Mouse (Mus musculus) gastrocnemius, postnatal 4 days (tissue): ENCODE measurements around the gene Rpl22. TPM values are rescaled to one million over a fixed set of nuclear protein-coding genes. Genes with fewer than 3 reads are reported as not detected.
A peak's percentile ranks its signal among the peaks of the same experiment; 100 is the strongest.

Source experiments
- DNase-seq, 2 experiments: peaks; one replicate each; pipeline ENCODE4 v3.0.0; 2021 to 2022; ENCODE audit warnings: low spot score in 2 of 2, mixed read lengths in 2 of 2
- long read RNA-seq, 2 experiments: library from polyadenylated mRNA; stranded (forward); transcript quantifications; one replicate each; pipeline ENCODE4 v2.0.0; 2021
- total RNA-seq, 2 experiments: library from RNA; stranded (reverse); gene quantifications; 2 replicates each; pipeline ENCODE4 v1.2.3; 2021

Rpl22 gene
- 100 to 1,000 TPM; 405 to 428 TPM for total RNA-seq
- long read RNA-seq, experiment 1, transcript Rpl22-205 (4 exons, 581 nt), result major isoform, 84 of 110 reads
- long read RNA-seq, experiment 1, partial matches to known transcripts, result 10 of 110 reads
- long read RNA-seq, experiment 1, other reads (novel, unspliced or antisense), result 16 of 110 reads
- long read RNA-seq, experiment 2, transcript Rpl22-205 (4 exons, 581 nt), result major isoform, 86 of 118 reads
- long read RNA-seq, experiment 2, partial matches to known transcripts, result 7 of 118 reads
- long read RNA-seq, experiment 2, other reads (novel, unspliced or antisense), result 25 of 118 reads

DNA sequence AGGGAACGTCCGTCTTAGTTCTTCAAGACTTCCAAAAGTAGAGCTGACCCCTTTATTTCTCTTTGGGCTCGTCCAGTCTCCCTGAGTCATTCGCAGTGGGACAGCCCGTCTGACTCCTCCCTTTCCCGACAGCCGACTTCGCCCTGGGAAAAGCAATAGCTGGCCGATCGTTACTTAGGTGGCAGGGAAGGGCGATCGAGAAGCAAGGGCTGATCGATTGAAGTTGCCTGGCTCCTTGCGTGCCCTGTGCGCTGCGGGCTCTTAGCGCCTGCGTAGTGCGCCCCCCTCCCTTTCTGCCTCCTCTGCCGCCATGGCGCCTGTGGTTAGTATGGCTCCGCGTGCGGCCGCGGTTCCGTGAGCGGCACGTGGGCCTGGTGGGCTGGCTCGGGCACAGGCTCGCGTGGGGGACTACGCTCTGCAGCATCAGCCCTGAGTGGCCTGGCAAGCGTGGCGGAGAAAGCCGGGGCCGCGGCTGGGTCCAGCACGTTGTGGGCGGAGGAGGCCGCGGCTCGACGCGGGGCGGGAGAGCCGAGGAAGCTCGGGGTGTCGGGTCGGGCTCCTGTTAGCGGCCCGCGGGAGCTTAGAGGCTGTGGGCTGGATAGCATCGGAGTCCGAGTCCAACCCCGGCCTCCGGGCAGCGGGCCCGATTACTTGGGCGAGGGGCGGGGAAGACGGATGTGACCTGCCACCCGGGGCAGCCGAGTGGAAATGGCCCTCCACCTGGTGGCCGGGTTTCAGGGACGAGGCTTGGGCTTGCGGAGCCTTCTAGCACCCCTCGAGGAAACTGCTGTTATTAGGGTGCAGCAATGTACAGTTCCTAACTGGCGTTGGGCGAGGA lies at the start of gene Rpl22:
TSS of gene Rpl22 (plus strand) at position 169 of the 838 bp plus-strand sequence.
- DNase-seq, result peak; percentile 72 to 90

DNA sequence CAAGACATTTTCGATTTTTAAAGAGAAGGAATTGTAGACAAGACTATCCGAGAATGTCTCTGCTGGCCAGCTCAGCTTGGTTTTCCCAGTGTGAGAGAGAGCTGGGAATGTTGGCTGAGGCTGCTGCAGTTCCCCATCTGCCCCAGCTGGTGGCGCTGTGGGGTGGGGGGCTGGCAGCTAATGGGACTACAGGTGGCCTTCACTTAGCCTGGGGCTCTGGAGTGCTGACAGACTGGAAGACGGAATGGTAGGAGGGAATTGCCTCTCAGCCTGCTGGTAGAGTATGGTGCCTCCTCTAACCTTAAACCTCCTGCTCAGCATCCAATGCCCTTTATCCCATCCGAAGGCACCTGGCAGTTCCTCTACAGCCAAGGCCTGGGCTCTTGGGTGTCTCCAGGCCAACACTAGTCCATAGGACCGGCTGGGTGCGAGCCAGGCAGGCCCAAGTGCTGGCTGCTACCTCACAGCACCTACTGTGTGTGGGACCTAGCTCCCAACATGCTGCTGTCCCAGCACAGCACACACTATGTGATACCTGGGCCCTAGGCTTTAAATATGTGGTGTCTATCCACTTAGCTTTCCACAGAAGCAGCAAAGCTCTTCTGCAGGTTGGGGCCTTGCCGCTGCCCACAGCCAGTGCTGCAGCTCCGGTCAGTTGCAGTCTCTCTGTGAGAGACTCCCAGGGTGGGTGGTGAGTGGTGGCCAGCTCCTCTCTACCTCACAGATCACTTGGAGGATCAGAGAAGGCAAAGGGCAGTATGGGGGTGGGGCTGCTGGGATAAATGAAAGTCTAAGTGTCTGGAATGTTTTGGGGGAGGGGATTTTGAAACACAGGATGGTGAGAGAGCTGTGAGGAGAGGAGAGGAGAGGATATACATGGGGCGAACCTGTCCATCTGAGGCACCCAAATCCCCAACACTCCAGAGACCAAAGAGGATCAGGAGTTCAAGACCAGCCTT lies 48.9 kb upstream of the Rpl22 start:
- no peak for DNase-seq

DNA sequence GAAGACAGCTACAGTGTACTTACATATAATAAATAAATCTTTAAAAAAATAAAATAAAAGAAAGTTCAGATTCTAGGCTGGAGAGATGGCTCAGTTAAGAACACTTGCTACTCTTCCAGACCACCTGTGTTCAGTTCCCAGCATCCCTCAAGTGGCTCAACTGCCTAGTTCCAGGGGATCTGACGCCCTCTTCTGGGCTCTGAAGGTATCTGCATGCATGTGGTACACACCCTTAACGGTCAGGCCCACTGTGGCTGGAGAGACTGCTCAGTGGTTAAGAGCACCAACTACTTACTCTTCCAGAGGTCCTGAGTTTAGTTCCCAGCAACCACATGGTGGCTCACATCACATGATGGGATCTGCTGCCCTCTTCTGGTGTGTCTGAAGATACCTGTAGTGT lies 47.6 kb upstream of the Rpl22 start:
- DNase-seq, result no peak

DNA sequence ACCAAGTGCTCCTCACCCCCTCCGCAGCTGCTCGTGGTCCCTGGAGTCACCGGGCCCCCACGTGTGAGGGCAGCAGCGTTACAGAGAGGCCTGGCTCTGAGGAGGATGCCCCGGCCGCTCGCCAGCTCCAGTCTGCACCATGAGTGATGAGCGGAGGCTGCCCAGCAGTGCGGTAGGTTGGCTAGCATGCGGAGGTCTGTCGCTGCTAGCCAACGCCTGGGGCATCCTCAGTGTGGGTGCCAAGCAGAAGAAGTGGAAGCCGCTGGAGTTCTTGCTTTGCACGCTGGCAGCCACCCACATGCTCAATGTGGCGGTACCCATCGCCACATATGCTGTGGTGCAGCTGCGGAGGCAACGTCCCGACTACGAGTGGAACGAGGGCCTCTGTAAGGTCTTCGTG lies 46.6 kb upstream of the Rpl22 start:
- DNase-seq, result no peak

DNA sequence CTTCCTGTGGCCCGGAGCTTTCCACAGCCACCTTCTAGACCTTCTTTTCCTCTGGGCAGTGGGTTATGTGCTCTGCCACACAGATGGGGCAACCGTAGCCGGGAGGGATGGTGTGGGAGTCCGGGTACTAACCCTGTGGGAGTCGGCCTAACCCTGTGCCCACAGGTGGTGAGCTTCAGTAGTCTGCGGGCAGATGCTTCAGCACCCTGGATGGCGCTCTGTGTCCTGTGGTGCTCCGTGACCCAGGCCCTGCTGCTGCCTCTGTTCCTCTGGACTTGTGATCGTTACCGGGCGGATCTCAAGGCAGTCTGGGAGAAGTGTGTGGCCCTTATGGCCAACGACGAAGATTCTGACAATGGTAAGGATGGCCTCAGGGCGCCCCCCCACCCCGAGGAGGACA lies 43.9 kb upstream of the Rpl22 start:
- no peak for DNase-seq

DNA sequence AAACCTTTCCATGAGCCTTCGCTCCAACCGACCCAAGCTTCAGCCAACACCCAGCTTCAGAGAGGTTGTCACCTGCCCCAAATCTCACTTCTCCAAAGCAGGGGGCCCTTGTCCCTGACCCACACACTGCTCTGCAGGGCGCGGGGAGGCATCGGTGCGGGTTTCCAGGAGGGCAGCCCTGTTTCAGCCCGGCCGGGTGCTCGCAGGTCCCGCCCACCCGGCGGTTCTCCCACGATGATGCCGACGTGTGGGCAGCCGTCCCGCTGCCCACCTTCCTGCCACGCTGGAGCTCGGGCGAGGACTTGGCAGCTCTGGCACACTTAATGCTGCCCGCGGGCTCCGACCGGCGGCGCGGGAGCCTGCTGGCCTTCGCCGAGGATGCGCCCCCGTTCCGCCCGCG lies 42.8 kb upstream of the Rpl22 start:
- DNase-seq, result no peak

DNA sequence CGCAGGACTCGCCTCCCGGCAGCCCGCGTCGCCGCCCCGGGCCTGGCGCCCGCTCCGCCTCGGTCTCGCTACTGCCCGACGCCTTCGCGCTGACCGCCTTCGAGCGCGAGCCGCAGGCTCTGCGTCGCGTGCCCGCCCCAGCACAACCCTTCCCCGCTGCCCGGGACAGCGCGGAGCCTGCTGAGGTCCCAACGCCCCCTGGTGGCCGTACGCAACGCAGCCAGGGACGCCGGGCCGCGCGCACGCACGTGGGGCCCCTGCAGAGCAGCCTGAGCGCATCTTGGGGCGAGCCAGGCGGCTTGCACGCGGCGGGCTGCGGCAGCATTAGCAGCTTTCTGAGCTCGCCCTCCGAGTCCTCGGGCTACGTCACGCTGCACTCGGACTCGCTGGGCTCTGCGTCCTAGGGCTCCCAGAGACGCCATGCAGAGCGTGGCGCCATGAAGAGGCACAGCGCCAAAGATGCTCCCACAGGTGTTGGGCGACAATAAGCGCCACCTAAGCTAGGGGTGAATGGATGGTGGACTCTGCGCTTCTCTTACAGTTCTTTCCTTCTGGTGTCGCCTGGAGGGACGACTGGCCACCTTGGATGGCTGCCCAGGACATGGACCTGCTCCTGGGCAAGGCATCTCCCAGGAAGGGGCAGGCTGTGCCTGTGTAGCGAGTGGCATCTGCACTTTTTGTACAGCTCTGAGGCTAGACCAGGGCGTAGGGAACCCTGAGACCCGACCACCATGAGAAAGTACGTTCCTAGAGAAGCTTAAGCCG lies 42.2 kb upstream of the Rpl22 start:
- DNase-seq, result peak; percentile 89

DNA sequence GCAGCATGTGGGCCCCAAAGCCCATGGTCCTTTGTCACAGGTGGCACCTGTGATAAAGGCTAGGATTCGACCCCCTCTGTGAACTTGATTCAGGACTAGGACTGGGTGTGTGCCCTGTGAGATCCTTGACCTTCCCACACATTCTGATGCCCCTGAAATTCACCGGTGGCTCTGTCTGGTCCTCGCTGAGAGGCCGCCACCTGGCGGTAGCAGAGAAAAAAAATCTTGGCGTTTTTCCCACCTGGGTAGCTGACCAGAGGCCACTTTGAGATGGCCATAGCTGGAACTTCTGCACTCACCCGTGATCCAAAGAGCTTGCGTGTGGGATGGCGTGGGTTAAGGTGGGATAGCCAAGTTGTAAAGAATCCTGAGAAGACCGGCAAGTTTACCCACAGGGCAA lies 40.0 kb upstream of the Rpl22 start:
- peak in 1 of 2 experiments; percentile 62 for DNase-seq

DNA sequence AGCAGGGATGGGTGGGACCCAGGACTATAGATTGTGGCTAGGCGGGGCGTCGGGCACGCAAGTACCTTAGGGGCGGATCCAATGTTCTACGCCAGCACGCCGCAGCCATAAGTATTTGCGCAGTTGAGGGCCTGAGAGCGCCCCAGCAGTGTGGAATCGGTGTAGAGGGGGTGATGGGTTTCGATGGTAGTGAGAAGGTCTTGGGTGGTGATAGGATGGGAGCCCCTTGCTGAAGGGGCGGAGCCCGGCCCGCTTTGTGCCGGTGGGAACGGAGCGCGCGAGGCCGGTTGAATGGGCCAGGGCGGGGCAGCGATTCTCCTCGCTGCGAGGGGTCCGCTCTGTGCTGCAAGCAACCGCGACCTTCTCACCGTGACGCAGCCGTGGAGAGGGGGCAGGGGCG lies 39.4 kb upstream of the Rpl22 start:
- no peak for DNase-seq

DNA sequence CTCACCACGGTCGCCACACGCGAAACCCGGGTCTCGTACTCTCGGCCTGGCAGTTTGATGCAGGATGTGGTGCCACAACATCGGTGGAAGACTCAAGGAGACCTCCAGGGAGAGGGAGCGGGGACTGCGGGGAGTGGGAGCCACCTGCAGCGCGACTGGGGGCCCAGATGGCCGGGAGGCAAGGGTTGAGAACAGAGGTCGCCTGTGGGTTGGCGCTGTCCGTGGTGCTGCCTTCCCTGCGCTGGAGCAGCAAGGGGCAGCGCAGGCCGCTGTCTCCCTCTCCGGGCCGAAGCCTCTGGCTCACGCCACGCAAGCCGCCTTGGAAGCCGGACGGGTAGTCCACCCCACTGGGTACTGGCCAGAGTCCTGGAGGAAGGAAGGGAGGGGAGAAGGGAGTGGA lies 38.7 kb upstream of the Rpl22 start:
- peak; percentile 53 to 80 for DNase-seq

DNA sequence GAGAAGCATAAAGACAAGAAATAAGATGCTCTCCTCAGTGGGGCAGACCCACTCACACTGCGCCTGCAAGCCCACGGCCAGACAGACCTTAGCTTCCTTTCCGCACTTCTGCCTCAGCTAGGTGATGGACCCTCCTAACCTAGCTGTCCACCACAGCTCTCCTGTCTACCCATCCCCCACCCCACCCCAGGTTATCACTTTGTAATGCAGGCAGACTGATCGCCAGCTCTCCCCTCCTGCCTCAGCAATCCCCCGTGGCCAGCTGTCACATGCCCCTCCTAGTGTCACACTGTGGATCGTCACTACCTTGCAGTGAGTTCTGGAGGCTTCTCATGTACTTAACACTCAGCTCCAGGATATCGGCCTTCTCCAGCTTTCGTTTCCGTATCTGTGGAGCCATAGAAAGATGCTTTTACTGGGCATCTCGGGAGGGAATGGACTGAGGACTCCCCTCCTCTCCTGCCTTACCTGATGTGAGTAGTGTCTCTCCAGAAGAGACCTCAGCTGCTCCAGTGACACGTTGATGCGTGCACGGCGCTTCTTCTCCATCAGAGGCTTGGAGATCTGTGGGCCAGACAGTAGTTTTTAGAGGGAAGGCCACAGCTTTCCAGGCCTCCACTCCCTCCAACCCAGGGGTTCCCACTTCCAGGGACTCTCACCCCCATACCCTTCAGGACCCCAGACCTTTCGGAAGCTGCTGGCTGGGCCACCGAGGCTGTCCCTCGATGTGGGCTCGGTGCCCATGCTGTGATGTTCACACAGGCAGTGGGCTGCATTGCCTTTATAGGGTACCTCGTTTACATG lies 38.0 kb upstream of the Rpl22 start:
- DNase-seq, result no peak

DNA sequence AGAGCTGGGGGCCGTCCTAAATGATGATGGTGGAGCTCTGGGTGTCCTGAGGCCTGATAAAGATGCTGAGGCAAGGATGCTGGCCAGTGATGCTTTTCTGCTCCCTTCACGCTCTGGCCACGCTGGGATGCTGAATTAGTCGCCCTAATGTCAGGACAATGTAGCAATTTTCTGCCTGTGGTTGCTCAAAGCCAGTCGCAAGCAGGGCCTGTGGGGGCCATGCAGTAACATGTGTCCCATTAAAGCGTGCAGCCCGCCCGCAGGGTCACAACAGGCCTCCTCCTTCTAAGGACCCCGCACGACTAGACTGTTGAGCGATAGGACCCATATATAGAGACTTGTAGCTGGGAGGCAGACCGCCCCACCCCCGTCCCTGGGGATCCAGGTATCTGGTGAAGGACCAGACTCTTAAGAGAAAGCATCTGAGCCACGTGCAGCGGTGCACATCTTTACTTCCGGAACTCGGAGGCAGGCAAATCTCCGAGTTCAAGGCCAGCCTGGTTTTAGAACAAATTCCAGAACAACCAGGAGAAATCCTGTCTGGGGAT lies 37.1 kb upstream of the Rpl22 start:
- no peak for DNase-seq

DNA sequence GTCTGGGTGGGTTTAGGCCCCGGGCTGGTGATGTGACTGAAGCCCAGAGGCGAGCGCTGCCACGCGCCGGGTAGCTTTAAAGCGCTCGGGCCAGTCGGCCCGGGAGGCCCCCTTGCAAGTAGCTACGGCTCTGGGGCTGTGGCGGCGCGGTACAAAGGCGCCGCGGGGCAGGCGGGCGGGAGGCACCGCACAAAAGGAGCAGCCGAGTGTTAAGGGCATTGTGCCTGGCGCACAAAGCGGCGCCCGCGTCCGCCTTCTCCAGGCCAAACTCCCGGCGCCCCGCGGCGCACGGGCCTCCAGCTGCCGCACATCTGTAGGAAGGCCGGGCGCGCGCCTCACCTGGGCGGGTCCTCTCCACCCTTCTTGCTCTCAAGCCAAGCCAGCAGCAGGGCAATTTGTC lies 35.2 kb upstream of the Rpl22 start:
- DNase-seq, result no peak

DNA sequence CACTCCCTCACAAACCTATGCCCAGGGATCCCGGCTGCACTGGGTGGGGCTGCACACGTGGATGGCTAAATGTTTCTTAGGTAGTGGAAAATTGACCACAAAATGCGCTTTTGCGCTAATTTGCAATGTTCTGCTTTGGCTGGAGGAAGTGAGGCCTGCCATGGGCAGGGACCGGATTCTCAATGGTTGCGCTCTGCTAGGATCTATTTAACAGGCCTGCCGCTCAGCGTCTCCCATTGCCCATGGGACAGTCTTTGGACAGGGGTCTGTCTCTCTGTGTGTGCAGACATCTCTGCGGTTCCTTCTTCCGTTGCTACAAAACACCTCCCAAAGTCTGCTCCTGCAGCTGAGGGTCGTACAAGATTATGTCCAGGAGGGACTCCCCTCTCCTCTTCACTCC lies 34.6 kb upstream of the Rpl22 start:
- DNase-seq, result no peak

DNA sequence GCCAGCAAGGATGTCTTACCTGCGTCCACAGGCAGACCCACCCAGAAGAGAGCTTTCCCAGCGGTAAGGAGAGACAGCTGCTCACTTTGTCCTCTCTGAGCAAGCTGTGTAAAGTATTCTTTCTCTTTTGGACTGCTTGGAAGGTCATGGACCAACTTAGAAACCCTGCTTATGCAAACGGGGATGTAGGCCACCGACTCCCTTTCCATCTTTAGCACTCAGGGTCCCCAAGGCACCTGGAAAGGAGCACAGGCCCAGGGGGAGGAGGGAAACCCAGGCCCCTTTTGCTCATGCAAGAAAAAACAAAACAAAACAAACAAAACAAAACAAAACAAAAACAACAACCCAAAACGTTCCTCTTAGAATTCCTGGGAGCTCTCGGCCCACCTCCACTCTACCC lies 34.0 kb upstream of the Rpl22 start, which contains the start of gene Hes3:
TSS of gene Hes3 (minus strand) at position 101 of the 400 bp plus-strand sequence.
- DNase-seq, result no peak

DNA sequence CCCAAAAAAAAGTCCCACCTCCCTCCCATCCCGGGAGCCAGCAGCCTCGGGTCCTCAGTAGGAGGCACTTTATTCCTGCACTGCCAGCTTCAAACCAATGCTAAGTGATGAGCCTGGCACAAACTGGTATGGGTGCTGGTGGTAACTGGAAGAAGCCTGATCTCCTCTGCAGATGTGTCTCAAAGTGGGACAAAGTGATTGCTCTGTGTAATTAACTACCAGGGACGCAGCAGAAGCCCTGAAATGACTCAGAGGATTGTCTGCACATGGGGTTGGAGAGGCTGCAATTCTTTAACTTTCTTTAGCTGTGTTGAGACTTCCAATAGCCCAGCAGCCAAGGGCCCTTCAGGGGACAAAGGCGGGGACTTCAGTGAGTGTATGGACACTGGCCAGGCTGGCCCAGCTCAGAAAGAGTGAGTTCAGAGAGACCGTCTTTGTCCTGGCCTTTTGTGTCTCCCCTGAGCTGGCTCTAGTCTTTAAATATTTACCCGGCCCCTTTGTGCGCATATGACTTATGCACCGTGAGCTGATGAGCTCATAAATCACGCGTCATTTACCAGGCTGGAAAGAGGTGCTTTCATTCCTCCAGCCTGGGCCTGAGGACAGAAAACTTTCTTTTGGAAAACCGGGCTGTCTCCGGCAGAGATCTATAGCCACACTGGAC lies 33.3 kb upstream of the Rpl22 start:
- no peak for DNase-seq

DNA sequence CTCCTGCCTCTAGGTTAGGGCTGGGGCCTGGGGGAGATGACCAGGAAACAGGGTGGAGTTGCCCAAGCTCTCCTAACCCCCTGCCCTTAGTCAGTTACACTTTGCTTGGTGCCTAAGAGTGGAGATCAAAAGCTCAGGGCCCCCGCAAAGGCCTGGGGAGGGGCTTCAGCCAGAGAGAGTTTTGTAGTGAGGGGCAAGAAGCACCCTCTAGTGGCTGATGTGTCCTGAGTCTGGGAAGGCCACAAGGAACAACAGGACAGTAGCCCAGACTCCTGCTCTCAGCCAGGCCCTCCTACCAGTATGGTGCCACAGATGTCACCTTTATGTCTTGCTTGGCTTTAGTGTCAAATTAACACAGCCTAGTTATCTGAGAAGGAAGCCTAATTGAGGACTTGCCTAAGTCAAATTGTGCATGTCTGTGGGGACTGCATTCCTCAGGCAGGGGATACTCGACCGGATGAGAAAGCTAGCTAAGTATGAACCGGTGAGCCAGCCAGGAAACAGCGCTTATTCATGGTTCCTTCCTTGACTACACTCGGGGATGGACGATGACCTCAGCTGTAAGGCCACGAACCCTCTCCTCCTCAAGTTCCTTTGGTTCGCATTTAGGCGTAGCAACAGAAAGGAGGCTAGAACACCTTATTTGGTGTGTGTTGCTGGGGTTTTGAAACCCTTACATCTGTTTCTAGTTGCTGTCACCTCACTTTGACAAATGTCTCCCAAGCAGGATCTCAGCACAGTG lies 31.2 kb upstream of the Rpl22 start:
- DNase-seq, result no peak

DNA sequence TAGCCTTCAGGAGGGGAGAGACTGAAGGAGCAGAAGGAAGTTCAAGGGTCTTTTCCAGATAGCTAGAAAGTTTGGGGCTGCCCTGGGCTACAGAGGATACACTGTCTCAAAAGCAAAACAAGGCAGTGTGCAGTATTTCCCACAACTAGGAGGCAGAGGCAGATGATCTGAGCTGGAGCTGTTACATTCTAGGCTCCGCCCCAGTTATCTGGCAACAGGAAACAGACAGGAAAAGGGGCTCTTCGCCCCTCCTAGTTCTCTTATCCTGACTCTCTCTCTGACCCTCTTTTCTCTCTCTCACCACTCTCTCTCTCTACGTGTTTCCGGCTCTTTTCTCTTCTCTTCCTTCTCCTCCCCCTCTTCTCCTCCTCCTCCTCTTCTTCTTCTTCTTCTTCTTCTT lies 29.6 kb upstream of the Rpl22 start:
- no peak for DNase-seq
